Mouse (Mus musculus): Measurements from ENCODE around the gene Zfp512b.

GRCm38 (mm10) chr2:181589011-181589731, 3.4 kb downstream of the Zfp512b start:
- TF ChIP-seq CTCF (conservative IDR thresholded peaks at IDR 0.05; ENCODE audit: low read length) (no peak), NANOG (IDR thresholded peaks at IDR 0.05; ENCODE audit: borderline replicate concordance, low read length) (no peak), POU5F1 (IDR thresholded peaks at IDR 0.05; ENCODE audit: borderline replicate concordance, low read length) (no peak)
